ENCODE assay signal across 12 mouse cellular contexts in genomic region chr12:107624446-107624845, GRCm38 (mm10).
A peak's percentile ranks its signal among the peaks of the same experiment; 100 is the strongest.
DNase-seq lines count a peak whose midpoint lies in the region; TF ChIP-seq lines count a peak whose summit lies in the region.
"Had no signal": no experiment of that assay in that cellular context is flagged by ENCODE, and none has a peak within 500 bp of the region (broad histone marks: within the 10 kb centered on the region; RNA-seq: fewer than 3 reads in every experiment).

No protein-coding gene starts in this region.

- peak; percentile 41 to 57 for DNase-seq in cerebellum, postnatal 14 days
- no peak for DNase-seq in cerebellum, adult 11-12 months
- peak; percentile 73 for DNase-seq in heart, adult 11 months
- DNase-seq in heart, postnatal 14 days = no peak
- DNase-seq in MN1 (ENCODE audit: low spot score) = peak; percentile 23
- peak; percentile 46 for DNase-seq in brain, embryonic 14.5 days (ENCODE audit: low read depth)
- DNase-seq: adrenal gland, postnatal 25 days; cerebellum, adult 18-20 months; embryo, embryonic 11 days; gastrocnemius, postnatal 10 days; heart, adult 2 months; kidney, adult 18-20 months had no signal

- no peak for TF ChIP-seq POLR2A in brain, embryonic 14.5 days (IDR thresholded peaks at IDR 0.05; ENCODE audit: borderline replicate concordance, extremely low read depth, insufficient read depth, insufficient read length, poor library complexity, severe bottlenecking)

- TF ChIP-seq CTCF in brain, embryonic 14.5 days (IDR thresholded peaks at IDR 0.05; ENCODE audit: borderline replicate concordance, extremely low read depth, insufficient read depth, insufficient read length) = no peak

- intact Hi-C loops in heart, postnatal 14 days (cut with DNase I) = no loop called here

Comparison
In these comparisons a context has a peak if more than half of its experiments do, and no peak if none do; other contexts are left out.
1. DNase-seq: peak in cerebellum, postnatal 14 days (2 of 2), heart, adult 11 months (single experiment), MN1 (single experiment) and brain, embryonic 14.5 days (single experiment); none in cerebellum, adult 11-12 months (single experiment) and heart, postnatal 14 days (0 of 2).